Mouse (Mus musculus): ENCODE results near the gene Zeb2. TPM values are rescaled to one million over a fixed set of nuclear protein-coding genes. Genes with fewer than 3 reads are reported as not detected.

The Zeb2 gene
- polyA plus RNA-seq, 1 experiment from 2014 or later, result 53.6 TPM

DNA sequence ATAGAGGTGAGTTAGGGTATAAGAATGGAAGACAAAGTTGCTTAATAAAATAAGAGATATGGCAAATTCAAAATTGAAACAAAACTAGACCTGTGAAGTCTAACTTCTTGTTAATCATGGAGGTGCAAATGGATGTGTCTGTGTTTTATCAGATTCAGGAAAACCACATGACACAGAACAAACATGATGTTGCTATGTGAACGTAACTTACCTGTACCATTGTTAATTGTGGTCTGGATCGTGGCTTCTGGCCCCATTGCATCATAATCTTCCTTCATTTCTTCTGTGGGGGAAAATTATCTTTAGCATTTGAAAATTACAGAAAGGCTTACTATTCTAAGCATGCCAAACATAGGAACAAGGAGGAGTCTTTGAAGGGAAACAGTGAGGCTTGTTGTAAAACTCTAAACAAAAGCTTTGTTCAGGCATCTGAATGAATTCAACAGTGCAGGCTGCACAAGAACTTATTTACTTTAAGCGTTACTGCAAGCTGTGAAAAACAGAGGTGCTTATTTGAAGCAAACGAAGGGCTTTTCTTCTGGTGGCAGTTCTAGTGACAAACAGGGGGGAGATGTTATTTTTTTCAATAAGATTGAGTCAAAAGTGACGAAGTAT lies 99.9 kb downstream of the Zeb2 start:
- 80% methylated on average over 5 of the region's 5 CpGs for WGBS
- Histone ChIP-seq H3K4me1 (no peaks in the 10 kb centered on the region), H3K27ac (no peak overlapping the region), H3K4me3 (no peak overlapping the region), H3K9me3 (no peaks in the 10 kb centered on the region), H3K9ac (no peak overlapping the region), H3K27me3 (no peaks in the 10 kb centered on the region), H3K36me3 (no peaks in the 10 kb centered on the region), H3K4me2 (no peak overlapping the region)
- no peak for ATAC-seq (ENCODE audit: insufficient number of reproducible peaks, low FRiP score, low TSS enrichment, low read depth)

- Histone ChIP-seq H3K36me3 (no peaks in the 10 kb centered on the region; the same call in 1 of the 2 replicates), H3K4me3 (no peak overlapping the region), H3K9me3 (no peaks in the 10 kb centered on the region), H3K9ac (no peak overlapping the region), H3K27me3 (no peaks in the 10 kb centered on the region), H3K4me2 (no peak overlapping the region), H3K27ac (no peak overlapping the region), H3K4me1 (no peaks in the 10 kb centered on the region)
- no peak for ATAC-seq (ENCODE audit: insufficient number of reproducible peaks, low FRiP score, low TSS enrichment, low read depth)
- WGBS, result 89% methylated on average over 5 of the region's 5 CpGs
Measured at GRCm38 (mm10) chr2:45013325-45013724, 103.9 kb downstream of the Zeb2 start.

GRCm38 (mm10) chr2:45012676-45013075 lies 104.5 kb downstream of the Zeb2 start:
- Histone ChIP-seq H3K27ac (no peak overlapping the region), H3K36me3 (no peaks in the 10 kb centered on the region; the same call in 1 of the 2 replicates), H3K27me3 (no peaks in the 10 kb centered on the region), H3K9ac (no peak overlapping the region), H3K9me3 (no peaks in the 10 kb centered on the region), H3K4me3 (no peak overlapping the region), H3K4me1 (no peaks in the 10 kb centered on the region), H3K4me2 (no peak overlapping the region)
- WGBS, result 92% methylated on average over 3 of the region's 3 CpGs
- ATAC-seq (ENCODE audit: insufficient number of reproducible peaks, low FRiP score, low TSS enrichment, low read depth), result no peak

DNA sequence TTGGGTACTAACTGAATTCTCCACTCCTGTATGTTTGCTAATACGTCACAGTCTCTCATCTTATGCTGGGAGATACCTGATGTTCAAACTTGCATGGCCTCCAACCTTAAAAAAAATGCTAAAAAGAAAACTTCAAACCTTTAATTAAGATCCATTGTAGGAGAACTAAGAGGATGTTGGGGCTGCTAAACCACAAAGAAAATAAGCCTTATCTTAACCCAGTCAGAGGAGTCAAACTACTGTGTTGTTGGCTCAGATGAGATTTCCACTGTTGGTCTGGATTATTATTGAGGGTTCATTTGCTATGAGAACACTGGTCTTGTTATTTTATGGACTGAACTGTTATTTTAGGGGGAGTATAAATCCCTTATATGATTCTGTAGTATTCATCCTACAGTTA lies 106.5 kb downstream of the Zeb2 start:
- Histone ChIP-seq H3K27me3 (no peaks in the 10 kb centered on the region), H3K36me3 (no peaks in the 10 kb centered on the region; the same call in 1 of the 2 replicates), H3K4me2 (no peak overlapping the region), H3K9ac (no peak overlapping the region), H3K9me3 (no peaks in the 10 kb centered on the region), H3K27ac (no peak overlapping the region), H3K4me1 (no peaks in the 10 kb centered on the region), H3K4me3 (no peak overlapping the region)
- ATAC-seq (ENCODE audit: insufficient number of reproducible peaks, low FRiP score, low TSS enrichment, low read depth), result no peak
- 95% methylated on average over 1 of the region's 1 CpGs for WGBS

DNA sequence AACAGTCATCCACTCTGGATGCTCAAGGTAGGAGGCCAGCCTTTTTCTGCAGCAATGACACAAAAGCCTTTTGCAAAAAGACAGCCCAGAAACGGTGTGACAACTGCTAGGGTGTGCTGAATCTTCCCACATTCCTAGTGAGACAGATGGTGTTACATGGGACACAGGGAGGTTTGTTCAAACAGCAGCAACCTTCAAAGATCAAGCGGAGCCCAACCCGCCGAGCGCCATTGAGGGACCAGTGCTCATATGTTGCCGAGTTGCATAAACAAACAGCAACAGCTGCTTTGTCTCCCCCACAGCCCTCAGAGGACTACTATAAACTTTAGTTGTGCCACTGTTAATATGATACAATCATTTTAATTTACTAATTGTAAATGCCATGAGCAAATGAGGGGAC lies 117.3 kb downstream of the Zeb2 start:
- no peak for ATAC-seq (ENCODE audit: insufficient number of reproducible peaks, low FRiP score, low TSS enrichment, low read depth)
- H3K36me3 ChIP-seq, result peaks cover 23% of the 10 kb centered on the region; the same call in 1 of the 2 replicates
- WGBS, result 58% methylated on average over 6 of the region's 6 CpGs

DNA sequence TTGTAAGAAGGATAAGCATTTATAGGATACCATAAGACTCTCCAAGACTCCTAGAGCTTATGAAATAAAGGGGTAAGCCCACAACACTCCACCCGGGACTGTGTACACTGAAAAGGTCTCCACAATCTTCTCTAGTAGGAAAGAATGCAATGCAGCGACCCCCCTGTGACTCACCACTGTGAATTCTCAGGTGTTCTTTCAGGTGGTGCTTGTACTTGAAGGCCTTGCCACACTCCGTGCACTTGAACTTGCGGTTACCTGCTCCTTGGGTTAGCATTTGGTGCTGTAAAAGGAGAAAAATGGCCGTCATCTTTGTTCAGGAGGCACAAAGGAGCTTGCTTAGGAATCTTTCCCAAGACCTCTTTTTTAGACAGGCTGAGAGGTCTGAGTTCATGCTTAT lies 118.5 kb downstream of the Zeb2 start:
- no peak overlapping the region for H3K4me3 ChIP-seq
- H3K4me1 ChIP-seq, result peaks cover 4% of the 10 kb centered on the region; the same call in 1 of the 2 replicates
- H3K36me3 ChIP-seq, result peaks cover 23% of the 10 kb centered on the region; the same call in 1 of the 2 replicates
- H3K4me2 ChIP-seq, result no peak overlapping the region
- H3K27me3 ChIP-seq, result no peaks in the 10 kb centered on the region
- H3K9ac ChIP-seq, result no peak overlapping the region
- no peak overlapping the region for H3K27ac ChIP-seq
- 82% methylated on average over 5 of the region's 5 CpGs for WGBS
- H3K9me3 ChIP-seq, result no peaks in the 10 kb centered on the region
- no peak for ATAC-seq (ENCODE audit: insufficient number of reproducible peaks, low FRiP score, low TSS enrichment, low read depth)

More for the DNA sequence above, 117.3 kb downstream of the Zeb2 start:
- H3K9ac ChIP-seq, result no peak overlapping the region
- no peaks in the 10 kb centered on the region for H3K27me3 ChIP-seq
- no peak overlapping the region for H3K4me2 ChIP-seq
- no peak overlapping the region for H3K27ac ChIP-seq
- H3K4me3 ChIP-seq, result no peak overlapping the region
- peaks cover 4% of the 10 kb centered on the region; the same call in 1 of the 2 replicates for H3K4me1 ChIP-seq
- H3K9me3 ChIP-seq, result no peaks in the 10 kb centered on the region

GRCm38 (mm10) chr2:44981646-44982045 lies 135.5 kb downstream of the Zeb2 start:
- ATAC-seq (ENCODE audit: insufficient number of reproducible peaks, low FRiP score, low TSS enrichment, low read depth), result no peak
- no peaks in the 10 kb centered on the region; the same call in 1 of the 2 replicates for H3K27me3 ChIP-seq
- H3K4me3 ChIP-seq, result no peak overlapping the region
- 75% methylated on average over 3 of the region's 3 CpGs for WGBS
- H3K27ac ChIP-seq, result no peak overlapping the region
- no peak overlapping the region for H3K4me2 ChIP-seq
- H3K9ac ChIP-seq, result no peak overlapping the region
- H3K36me3 ChIP-seq, result no peaks in the 10 kb centered on the region
- H3K9me3 ChIP-seq, result no peaks in the 10 kb centered on the region
- H3K4me1 ChIP-seq, result peaks cover 7% of the 10 kb centered on the region; the same call in 1 of the 2 replicates

GRCm38 (mm10) chr2:44979042-44979721 lies 138.0 kb downstream of the Zeb2 start:
- 0 out of 2 replicates have a peak overlapping the region, but pooled peaks have one; percentile 4 for H3K9ac ChIP-seq
- ATAC-seq (ENCODE audit: insufficient number of reproducible peaks, low FRiP score, low TSS enrichment, low read depth), result no peak

GRCm38 (mm10) chr2:44978038-44978437 lies 139.2 kb downstream of the Zeb2 start:
- H3K4me2 ChIP-seq, result no peak overlapping the region
- H3K36me3 ChIP-seq, result no peaks in the 10 kb centered on the region
- H3K27ac ChIP-seq, result no peak overlapping the region
- 76% methylated on average over 6 of the region's 6 CpGs for WGBS
- H3K9ac ChIP-seq, result no peak overlapping the region
- H3K4me1 ChIP-seq, result peaks cover 7% of the 10 kb centered on the region; the same call in 1 of the 2 replicates
- H3K9me3 ChIP-seq, result no peaks in the 10 kb centered on the region
- no peak overlapping the region for H3K4me3 ChIP-seq
- H3K27me3 ChIP-seq, result no peaks in the 10 kb centered on the region; the same call in 1 of the 2 replicates
- no peak for ATAC-seq (ENCODE audit: insufficient number of reproducible peaks, low FRiP score, low TSS enrichment, low read depth)

More at GRCm38 (mm10) chr2:44979042-44979721, 138.0 kb downstream of the Zeb2 start:
- Histone ChIP-seq H3K9me3 (no peaks in the 10 kb centered on the region), H3K27me3 (no peaks in the 10 kb centered on the region; the same call in 1 of the 2 replicates), H3K36me3 (no peaks in the 10 kb centered on the region), H3K27ac (no peak overlapping the region), H3K4me3 (peak overlapping the region; percentile 24), H3K4me2 (peak overlapping the region; percentile 44), H3K4me1 (peaks cover 7% of the 10 kb centered on the region; the same call in 1 of the 2 replicates)
- 6% methylated on average over 18 of the region's 18 CpGs for WGBS

GRCm38 (mm10) chr2:44977556-44977955 lies 139.6 kb downstream of the Zeb2 start:
- Histone ChIP-seq H3K9me3 (no peaks in the 10 kb centered on the region), H3K4me3 (no peak overlapping the region), H3K36me3 (no peaks in the 10 kb centered on the region), H3K4me2 (no peak overlapping the region), H3K4me1 (peaks cover 7% of the 10 kb centered on the region; the same call in 1 of the 2 replicates), H3K27ac (no peak overlapping the region), H3K9ac (no peak overlapping the region), H3K27me3 (no peaks in the 10 kb centered on the region; the same call in 1 of the 2 replicates)
- no peak for ATAC-seq (ENCODE audit: insufficient number of reproducible peaks, low FRiP score, low TSS enrichment, low read depth)
- WGBS, result 71% methylated on average over 2 of the region's 2 CpGs

DNA sequence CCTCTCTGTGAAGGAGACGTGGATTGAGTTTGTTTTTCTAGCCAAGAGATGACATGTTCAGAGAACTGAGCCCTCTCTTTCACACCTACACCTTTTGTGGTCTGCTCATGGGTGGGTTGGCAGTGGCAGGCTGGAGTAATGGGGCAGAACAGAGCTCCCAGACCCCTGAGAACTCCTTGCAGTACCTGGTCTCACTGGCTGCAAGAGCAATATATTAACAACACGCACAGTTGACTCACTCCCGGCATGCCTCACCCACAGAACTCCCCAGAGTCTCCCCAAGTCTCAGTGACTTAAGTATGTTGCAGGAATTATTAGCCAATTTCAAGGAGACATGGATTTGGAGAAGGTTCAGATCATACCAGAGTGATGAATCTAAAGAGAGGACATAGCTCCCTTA lies 140.1 kb downstream of the Zeb2 start:
- H3K9me3 ChIP-seq, result no peaks in the 10 kb centered on the region
- no peak overlapping the region for H3K4me3 ChIP-seq
- no peak for ATAC-seq (ENCODE audit: insufficient number of reproducible peaks, low FRiP score, low TSS enrichment, low read depth)
- no peak overlapping the region for H3K4me2 ChIP-seq
- no peaks in the 10 kb centered on the region; the same call in 1 of the 2 replicates for H3K27me3 ChIP-seq
- H3K27ac ChIP-seq, result no peak overlapping the region
- peaks cover 7% of the 10 kb centered on the region; the same call in 1 of the 2 replicates for H3K4me1 ChIP-seq
- no peak overlapping the region for H3K9ac ChIP-seq
- WGBS, result 61% methylated on average over 3 of the region's 3 CpGs
- no peaks in the 10 kb centered on the region for H3K36me3 ChIP-seq

DNA sequence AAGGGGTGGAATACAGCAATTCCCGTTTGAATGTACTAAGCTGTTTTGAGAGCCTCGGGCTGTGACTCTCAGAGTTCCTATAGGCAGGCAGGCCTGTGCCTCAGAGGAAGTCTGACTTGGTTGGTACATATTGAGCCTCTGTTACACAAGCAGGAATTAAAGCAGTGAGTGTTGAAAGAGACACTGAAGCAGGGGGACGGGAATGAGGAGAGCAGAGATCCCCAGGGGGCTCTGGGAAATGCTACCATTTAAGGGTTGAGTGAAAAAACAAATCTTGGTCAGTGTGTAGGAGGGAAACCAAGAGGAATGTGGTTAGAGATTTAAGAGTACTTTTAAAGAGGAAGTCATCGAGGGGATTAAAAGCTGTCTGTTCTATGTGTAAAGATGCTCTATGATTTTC lies 140.7 kb downstream of the Zeb2 start:
- 33% methylated on average over 4 of the region's 4 CpGs for WGBS
- Histone ChIP-seq H3K9me3 (no peaks in the 10 kb centered on the region), H3K9ac (no peak overlapping the region), H3K27ac (no peak overlapping the region), H3K36me3 (no peaks in the 10 kb centered on the region), H3K27me3 (no peaks in the 10 kb centered on the region; the same call in 1 of the 2 replicates), H3K4me1 (peaks cover 7% of the 10 kb centered on the region; the same call in 1 of the 2 replicates), H3K4me2 (no peak overlapping the region), H3K4me3 (no peak overlapping the region)
- no peak for ATAC-seq (ENCODE audit: insufficient number of reproducible peaks, low FRiP score, low TSS enrichment, low read depth)
